Mouse (Mus musculus) brain, embryonic 14.5 days (tissue): ENCODE measurements around the gene Ift88.

ENCODE experiments used
- CTCF ChIP-seq: fragments of 200-500 bp; IDR thresholded peaks from 2 replicates; pipeline ENCODE4 v1.5.1; 2012; ENCODE audit warnings: inconsistent platforms, mild to moderate bottlenecking, moderate library complexity, borderline replicate concordance; ENCODE audit not compliant: insufficient read depth, insufficient read length; ENCODE audit errors: extremely low read depth
- POLR2A ChIP-seq: fragments of 200-500 bp; IDR thresholded peaks from 2 replicates; pipeline ENCODE4 v1.6.1; 2012; ENCODE audit warnings: mild to moderate bottlenecking, inconsistent platforms, borderline replicate concordance; ENCODE audit not compliant: poor library complexity, insufficient read depth, insufficient read length, severe bottlenecking; ENCODE audit errors: extremely low read depth

GRCm38 (mm10) chr14:57555471-57556070 lies 131.7 kb downstream of the Ift88 start:
- TF ChIP-seq POLR2A: no peak
- no peak for TF ChIP-seq CTCF
